In genomic region chr12:117378297-117378887, GRCm38 (mm10) we compare ENCODE assay signal across 11 mouse cellular contexts.
DNase-seq lines count a peak whose midpoint lies in the region; ATAC-seq lines count a peak whose summit lies in the region.
"Had no signal": no experiment of that assay in that cellular context is flagged by ENCODE, and none has a peak within 500 bp of the region (broad histone marks: within the 10 kb centered on the region; RNA-seq: fewer than 3 reads in every experiment).

No protein-coding gene starts in this region.

- H3K9ac ChIP-seq in kidney, embryonic 14.5 days (ENCODE audit: low read depth, low read length), result no peak overlapping the region
- no peak overlapping the region for H3K9ac ChIP-seq in limb, embryonic 13.5 days
- H3K9ac ChIP-seq: hindbrain, embryonic 12.5 days had no signal

- H3K4me1 ChIP-seq in kidney, embryonic 14.5 days (ENCODE audit: control insufficient read depth, insufficient read depth, low read length), result 0 out of 2 replicates have a peak, but pooled peaks cover 3% of the 10 kb centered on the region
- peaks cover 6% of the 10 kb centered on the region for H3K4me1 ChIP-seq in limb, embryonic 13.5 days
- H3K4me1 ChIP-seq: hindbrain, embryonic 12.5 days had no signal

- H3K9me3 ChIP-seq in kidney, embryonic 14.5 days (ENCODE audit: control insufficient read depth, low read length), result no peaks in the 10 kb centered on the region; the same call in 1 of the 2 replicates
- H3K9me3 ChIP-seq in limb, embryonic 13.5 days, result 0 out of 2 replicates have a peak, but pooled peaks cover 5% of the 10 kb centered on the region
- H3K9me3 ChIP-seq: hindbrain, embryonic 12.5 days had no signal

- DNase-seq in kidney, adult 18-20 months, result no peak
- peak; percentile 15 for DNase-seq in thymus, postnatal 25 days
- no peak for DNase-seq in thymus, adult 18-20 months
- DNase-seq in adipocyte (ENCODE audit: low spot score), result no peak
- no peak for DNase-seq in ovary, postnatal 14 days (ENCODE audit: low spot score)

- 53% methylated on average over 20 of the region's 21 CpGs for WGBS in kidney, embryonic 14.5 days
- WGBS in limb, embryonic 13.5 days, result 52% methylated on average over 21 of the region's 21 CpGs

- H3K27me3 ChIP-seq in kidney, embryonic 14.5 days (ENCODE audit: control insufficient read depth, insufficient read depth, low read length), result no peaks in the 10 kb centered on the region
- H3K27me3 ChIP-seq in limb, embryonic 13.5 days, result no peaks in the 10 kb centered on the region
- H3K27me3 ChIP-seq: hindbrain, embryonic 12.5 days had no signal

- H3K36me3 ChIP-seq in kidney, embryonic 14.5 days (ENCODE audit: control insufficient read depth, insufficient read depth, low read length), result no peaks in the 10 kb centered on the region
- H3K36me3 ChIP-seq in limb, embryonic 13.5 days, result no peaks in the 10 kb centered on the region
- H3K36me3 ChIP-seq: G1E; hindbrain, embryonic 12.5 days had no signal

- H3K4me2 ChIP-seq in kidney, embryonic 14.5 days (replicated peaks; ENCODE audit: low read depth, low read length), result peak overlapping the region; percentile 47
- peak overlapping the region; percentile 51 for H3K4me2 ChIP-seq in limb, embryonic 13.5 days (replicated peaks)
- H3K4me2 ChIP-seq: hindbrain, embryonic 12.5 days had no signal

- 0 out of 2 replicates have a peak overlapping the region, but pooled peaks have one; percentile 3 for H3K4me3 ChIP-seq in kidney, embryonic 14.5 days (ENCODE audit: low read length)
- H3K4me3 ChIP-seq in limb, embryonic 13.5 days, result peak overlapping the region; percentile 18
- H3K4me3 ChIP-seq: hindbrain, embryonic 12.5 days had no signal

- peak; percentile 58 for ATAC-seq in kidney, embryonic 14.5 days (ENCODE audit: low FRiP score, low TSS enrichment)
- peak; percentile 53 for ATAC-seq in limb, embryonic 13.5 days (ENCODE audit: low FRiP score, low read depth)

- no peak overlapping the region for H3K27ac ChIP-seq in kidney, embryonic 14.5 days (ENCODE audit: low read depth, low read length)
- H3K27ac ChIP-seq in limb, embryonic 13.5 days, result no peak overlapping the region
- H3K27ac ChIP-seq: hindbrain, embryonic 12.5 days; macrophage; stomach, postnatal 0 days had no signal
